Mouse (Mus musculus) stomach, embryonic 14.5 days (tissue): ENCODE results near the gene Gpha2. TPM values are rescaled to one million over a fixed set of nuclear protein-coding genes. Genes with fewer than 3 reads are reported as not detected.

Experiments used
- ATAC-seq: fragments of 200-750 bp; cut with Nextera tagmentation; 2 replicates; pipeline ENCODE4 v1.8.0; 2017; ENCODE audit warnings: low read depth, moderate TSS enrichment; ENCODE audit not compliant: insufficient number of reproducible peaks, insufficient read depth, low FRiP score
- H3K27ac ChIP-seq: fragments of 300-500 bp; sonication (generic); 2 replicates; pipeline ENCODE4 v1.5.1; 2014; ENCODE audit warnings: mild to moderate bottlenecking, low read length, moderate library complexity, mixed read lengths
- H3K27me3 ChIP-seq: fragments of 300-500 bp; sonication (generic); 2 replicates; pipeline ENCODE4 v1.6.1; 2014; ENCODE audit warnings: low read length, control low read depth, mixed read lengths; ENCODE audit not compliant: control insufficient read depth, insufficient read depth
- H3K36me3 ChIP-seq: fragments of 300-500 bp; sonication (generic); 2 replicates; pipeline ENCODE4 v1.6.1; 2014; ENCODE audit warnings: mild to moderate bottlenecking, control low read depth, low read length, moderate library complexity, mixed read lengths; ENCODE audit not compliant: control insufficient read depth, insufficient read depth
- H3K4me1 ChIP-seq: fragments of 300-500 bp; sonication (generic); 2 replicates; pipeline ENCODE4 v1.6.1; 2014; ENCODE audit warnings: low read length, control low read depth, mixed read lengths; ENCODE audit not compliant: control insufficient read depth, insufficient read depth
- H3K4me2 ChIP-seq: fragments of 300-500 bp; sonication (generic); replicated peaks from 2 replicates; pipeline ENCODE4 v1.6.1; 2014; ENCODE audit warnings: low read depth, low read length, control low read depth
- H3K4me3 ChIP-seq: fragments of 300-500 bp; sonication (generic); 2 replicates; pipeline ENCODE4 v1.5.1; 2014; ENCODE audit warnings: low read depth, low read length, control low read depth
- H3K9ac ChIP-seq: fragments of 300-500 bp; sonication (generic); replicated peaks from 2 replicates; pipeline ENCODE4 v1.6.1; 2014; ENCODE audit warnings: low read depth, mild to moderate bottlenecking, control low read depth, low read length, moderate library complexity, mixed read lengths
- H3K9me3 ChIP-seq: fragments of 300-500 bp; sonication (generic); 2 replicates; pipeline ENCODE4 v1.6.1; 2016; ENCODE audit warnings: low read depth, low read length, control low read depth; ENCODE audit not compliant: control insufficient read depth
- WGBS: fragments of 180-500 bp; shearing (Covaris S2); extraction: QIAGEN DNeasy Blood & Tissue Kit; methylation state at CpG from one replicate; pipeline ENCODE4 v1.1.7; 2014; 5-methylcytosine and 5-hydroxymethylcytosine counted together
- microRNA counts: library from miRNA; unstranded; fragments of <30 nt; microRNA quantifications from one replicate; lab custom pipeline; 2016
- microRNA-seq: library from miRNA; unstranded; fragments of <30 nt; microRNA quantifications from one replicate; pipeline ENCODE4, GENCODE M21; 2016
- polyA plus RNA-seq: library from polyadenylated mRNA; unstranded; fragments of >200 nt; fragmentation: Nextera tagmentation; extraction: Ambion mirVana; gene quantifications from 2 replicates; pipeline ENCODE4 v1.2.1, GENCODE M21; 2014

The Gpha2 gene
- polyA plus RNA-seq, 1 experiment from 2014 or later = 0.90 TPM

- 56% methylated on average over 7 of the region's 7 CpGs for WGBS
- Histone ChIP-seq H3K27me3 (no peaks in the 10 kb centered on the region), H3K9ac (no peak overlapping the region), H3K9me3 (no peaks in the 10 kb centered on the region), H3K36me3 (no peaks in the 10 kb centered on the region), H3K4me1 (peaks cover 8% of the 10 kb centered on the region; the same call in 1 of the 2 replicates), H3K27ac (no peak overlapping the region), H3K4me2 (no peak overlapping the region), H3K4me3 (no peak overlapping the region)
- ATAC-seq = no peak
Measured at GRCm38 (mm10) chr19:6272053-6272452, 45.9 kb downstream of the Gpha2 start.

GRCm38 (mm10) chr19:6272738-6273137 is 46.6 kb downstream of the Gpha2 start:
- Histone ChIP-seq H3K27ac (0 out of 2 replicates have a peak overlapping the region, but pooled peaks have one; percentile 6), H3K9me3 (no peaks in the 10 kb centered on the region), H3K4me2 (no peak overlapping the region), H3K4me3 (no peak overlapping the region), H3K4me1 (peaks cover 10% of the 10 kb centered on the region; the same call in 1 of the 2 replicates), H3K9ac (no peak overlapping the region), H3K36me3 (no peaks in the 10 kb centered on the region), H3K27me3 (no peaks in the 10 kb centered on the region)
- WGBS = 70% methylated on average over 4 of the region's 4 CpGs
- ATAC-seq = no peak

GRCm38 (mm10) chr19:6273592-6273991 is 47.4 kb downstream of the Gpha2 start:
- Histone ChIP-seq H3K9me3 (no peaks in the 10 kb centered on the region), H3K27ac (no peak overlapping the region), H3K4me3 (no peak overlapping the region), H3K4me1 (peaks cover 16% of the 10 kb centered on the region), H3K27me3 (no peaks in the 10 kb centered on the region), H3K4me2 (no peak overlapping the region), H3K9ac (no peak overlapping the region), H3K36me3 (no peaks in the 10 kb centered on the region)
- 75% methylated on average over 4 of the region's 4 CpGs for WGBS
- ATAC-seq = no peak

GRCm38 (mm10) chr19:6273998-6274608 is 47.9 kb downstream of the Gpha2 start:
- no peak overlapping the region for H3K9ac ChIP-seq
- WGBS = 88% methylated on average over 13 of the region's 13 CpGs
- H3K27me3 ChIP-seq = no peaks in the 10 kb centered on the region
- no peak overlapping the region for H3K4me2 ChIP-seq
- no peaks in the 10 kb centered on the region for H3K36me3 ChIP-seq
- H3K27ac ChIP-seq = no peak overlapping the region
- no peak overlapping the region for H3K4me3 ChIP-seq
- H3K4me1 ChIP-seq = peaks cover 21% of the 10 kb centered on the region
- no peaks in the 10 kb centered on the region for H3K9me3 ChIP-seq
- no peak for ATAC-seq

GRCm38 (mm10) chr19:6275740-6276389 is 49.7 kb downstream of the Gpha2 start:
- Histone ChIP-seq H3K27me3 (no peaks in the 10 kb centered on the region), H3K4me2 (peak overlapping the region; percentile 88), H3K27ac (peak overlapping the region; percentile 81), H3K9me3 (no peaks in the 10 kb centered on the region), H3K9ac (peak overlapping the region; percentile 34; the same call in 1 of the 2 replicates), H3K4me1 (peaks cover 32% of the 10 kb centered on the region), H3K4me3 (peak overlapping the region; percentile 82), H3K36me3 (no peaks in the 10 kb centered on the region)
- ATAC-seq = 0 out of 2 replicates have a peak, but pooled peaks have one; percentile 0
- 5% methylated on average over 15 of the region's 15 CpGs for WGBS

- Histone ChIP-seq H3K36me3 (peaks cover 8% of the 10 kb centered on the region; the same call in 1 of the 2 replicates), H3K9ac (peak within 1 kb of the TSS; percentile 80), H3K27me3 (no peaks in the 10 kb centered on the region), H3K9me3 (no peaks in the 10 kb centered on the region), H3K4me1 (peaks cover 32% of the 10 kb centered on the region), H3K4me3 (peak within 1 kb of the TSS; percentile 82), H3K27ac (peak within 1 kb of the TSS; percentile 81), H3K4me2 (peak within 1 kb of the TSS; percentile 88)
- under 1% methylated on average over 105 of the region's 106 CpGs for WGBS
- ATAC-seq = peak; percentile 94
Measured at GRCm38 (mm10) chr19:6276426-6277421, 50.5 kb downstream of the Gpha2 start, which contains the start of gene Ehd1. Gene Ehd1 (plus strand): TSS chr19:6276725.

MicroRNAs encoded within 50 kb of the gene (microRNA counts, 519-probe panel; counts per million panel counts)
- 3,472 counts per million, percentile 68 among the panel's probes with 10 or more counts for microRNA mmu-miR-192 (lab: Ali Mortazavi, UCI)

Small RNA genes lying within 50 kb of the gene (microRNA-seq; reads per million reads assigned to microRNA genes)
- gene Mir192 = 1,157 reads per million, percentile 73 among the genes with 10 or more reads in this experiment
- gene Mir194-2 = 532 reads per million, percentile 66 among the genes with 10 or more reads in this experiment

Other genes starting within 250 kb of the Gpha2 start
- gene Slc22a20, start 240.2 kb upstream of the Gpha2 start, polyA plus RNA-seq = not detected in 2 replicates
- gene Capn1, start 210.5 kb upstream of the Gpha2 start, polyA plus RNA-seq = 16.1 and 16.6 TPM in 2 replicates
- gene Syvn1, start 179.8 kb upstream of the Gpha2 start, polyA plus RNA-seq = 24.8 and 27.5 TPM in 2 replicates
- gene Mrpl49, start 168.6 kb upstream of the Gpha2 start, polyA plus RNA-seq = 75.5 and 77.4 TPM in 2 replicates
- 902 and 945 TPM in 2 replicates for gene Fau, start 168.5 kb upstream of the Gpha2 start, polyA plus RNA-seq
- gene Znhit2, start 165.2 kb upstream of the Gpha2 start, polyA plus RNA-seq = 27.6 and 30.8 TPM in 2 replicates
- gene Tm7sf2, start 158.0 kb upstream of the Gpha2 start, polyA plus RNA-seq = 24.8 and 24.9 TPM in 2 replicates
- gene Vps51, start 149.1 kb upstream of the Gpha2 start, polyA plus RNA-seq = 60.1 and 66.7 TPM in 2 replicates
- gene Tmem262, start 146.3 kb upstream of the Gpha2 start, polyA plus RNA-seq = not detected in 2 replicates
- gene Gm28374, start 144.1 kb upstream of the Gpha2 start, polyA plus RNA-seq = 1.0 and 2.1 TPM in 2 replicates
- 77.7 and 81.6 TPM in 2 replicates for gene Zfpl1, start 141.4 kb upstream of the Gpha2 start, polyA plus RNA-seq
- gene Cdca5, start 141.4 kb upstream of the Gpha2 start, polyA plus RNA-seq = 37.2 and 39.0 TPM in 2 replicates
- gene AC131692.1, start 132.0 kb upstream of the Gpha2 start, polyA plus RNA-seq = 0.42 and 0.62 TPM in 2 replicates
- 0.54 and 0.64 TPM in 2 replicates for gene Naaladl1, start 120.6 kb upstream of the Gpha2 start, polyA plus RNA-seq
- gene Sac3d1, start 107.7 kb upstream of the Gpha2 start, polyA plus RNA-seq = 45.4 and 47.9 TPM in 2 replicates
- 27.6 and 30.6 TPM in 2 replicates for gene Snx15, start 98.1 kb upstream of the Gpha2 start, polyA plus RNA-seq
- 0.23 and 0.34 TPM in 2 replicates for gene Batf2, start 85.4 kb upstream of the Gpha2 start, polyA plus RNA-seq
- 101 and 107 TPM in 2 replicates for gene Arl2, start 84.8 kb upstream of the Gpha2 start, polyA plus RNA-seq
- not detected in 2 replicates for gene Majin, start 42.0 kb upstream of the Gpha2 start, polyA plus RNA-seq
- gene Ppp2r5b, start 9.5 kb downstream of the Gpha2 start, polyA plus RNA-seq = 22.1 and 23.5 TPM in 2 replicates
- gene Atg2a, start 15.3 kb downstream of the Gpha2 start, polyA plus RNA-seq = 9.2 and 10.4 TPM in 2 replicates
- 44.9 and 46.2 TPM in 2 replicates for gene Ehd1, start 50.3 kb downstream of the Gpha2 start, polyA plus RNA-seq
- gene Cdc42bpg, start 80.1 kb downstream of the Gpha2 start, polyA plus RNA-seq = 2.2 and 2.3 TPM in 2 replicates
- gene Men1, start 108.6 kb downstream of the Gpha2 start, polyA plus RNA-seq = 40.0 and 41.3 TPM in 2 replicates
- 10.0 TPM in 2 replicates for gene Map4k2, start 114.8 kb downstream of the Gpha2 start, polyA plus RNA-seq
- 126 and 139 TPM in 2 replicates for gene Sf1, start 137.3 kb downstream of the Gpha2 start, polyA plus RNA-seq
- 9.3 and 10.1 TPM in 2 replicates for gene Pygm, start 158.0 kb downstream of the Gpha2 start, polyA plus RNA-seq
- 38.6 and 47.8 TPM in 2 replicates for gene Rasgrp2, start 173.0 kb downstream of the Gpha2 start, polyA plus RNA-seq
- 2.5 and 2.6 TPM in 2 replicates for gene Nrxn2, start 192.4 kb downstream of the Gpha2 start, polyA plus RNA-seq